Mouse (Mus musculus) heart, adult 9 months (tissue): ENCODE data around the gene Camta2.

Experiments used
- DNase-seq, 2 experiments: peaks; one replicate each; pipeline ENCODE4 v3.0.0; 2022; ENCODE audit warnings: low spot score in 2 of 2

Camta2 gene

DNA sequence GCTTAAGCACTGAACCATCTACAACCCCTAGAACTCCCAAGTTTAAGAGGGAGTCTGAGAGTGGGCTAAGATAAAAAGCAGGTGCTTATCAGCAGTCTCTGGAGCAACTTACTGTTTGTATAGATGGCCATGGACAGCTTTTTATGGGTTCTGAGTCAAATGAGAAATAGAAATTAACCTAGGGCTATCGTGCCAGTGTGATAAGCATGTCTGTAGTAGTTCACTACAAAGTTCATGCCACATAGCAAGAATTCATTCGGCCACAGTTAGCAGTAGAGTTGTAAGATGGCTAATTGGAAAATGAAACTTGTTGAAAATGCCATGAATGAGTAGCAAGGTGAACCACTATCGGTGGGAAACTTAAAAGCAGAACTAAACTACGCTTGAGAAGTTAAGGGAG lies 39.4 kb downstream of the Camta2 start:
- no peak for DNase-seq

DNA sequence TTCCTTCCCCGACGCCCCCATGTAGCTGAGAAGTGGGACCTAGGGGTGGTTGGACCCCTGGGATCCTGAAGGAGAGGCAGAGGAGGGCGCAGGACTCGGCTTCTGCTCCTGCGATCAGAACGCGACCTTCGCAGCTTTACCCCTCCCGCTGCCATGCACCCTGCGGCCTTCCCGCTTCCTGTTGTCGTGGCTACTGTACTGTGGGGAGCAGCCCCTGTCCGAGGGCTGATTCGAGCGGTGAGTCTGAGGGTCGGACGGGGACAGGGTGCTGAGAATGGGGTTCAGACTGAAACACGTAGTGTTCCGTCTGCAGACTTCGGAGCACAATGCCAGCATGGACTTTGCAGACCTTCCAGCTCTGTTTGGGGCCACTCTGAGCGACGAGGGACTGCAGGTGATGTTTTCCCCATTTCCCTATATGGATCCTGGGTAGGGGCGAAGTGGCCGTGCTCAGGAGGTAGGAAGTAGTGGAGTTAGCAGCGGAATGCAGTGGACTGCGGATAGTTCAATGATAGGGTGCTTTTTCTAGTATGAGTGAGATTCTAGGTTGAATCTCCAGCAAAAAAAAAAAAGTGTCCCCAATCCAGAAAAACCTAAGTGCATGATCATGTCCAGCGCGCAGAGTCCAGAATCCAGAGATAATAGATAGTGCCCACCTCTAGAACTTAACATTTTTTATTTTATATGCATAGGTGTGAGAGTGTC lies 40.0 kb downstream of the Camta2 start:
- peak in 1 of 2 experiments; percentile 17 for DNase-seq

- peak; percentile 95 to 97 for DNase-seq
Measured at GRCm38 (mm10) chr11:70646691-70647650, 40.9 kb downstream of the Camta2 start, which contains the start of the genes Rnf167 and Slc25a11. Gene Rnf167, plus strand, starts transcription at chr11:70647235. Gene Slc25a11, minus strand, starts transcription at chr11:70647479.

GRCm38 (mm10) chr11:70646259-70646555 lies 41.7 kb downstream of the Camta2 start:
- DNase-seq = no peak

DNA sequence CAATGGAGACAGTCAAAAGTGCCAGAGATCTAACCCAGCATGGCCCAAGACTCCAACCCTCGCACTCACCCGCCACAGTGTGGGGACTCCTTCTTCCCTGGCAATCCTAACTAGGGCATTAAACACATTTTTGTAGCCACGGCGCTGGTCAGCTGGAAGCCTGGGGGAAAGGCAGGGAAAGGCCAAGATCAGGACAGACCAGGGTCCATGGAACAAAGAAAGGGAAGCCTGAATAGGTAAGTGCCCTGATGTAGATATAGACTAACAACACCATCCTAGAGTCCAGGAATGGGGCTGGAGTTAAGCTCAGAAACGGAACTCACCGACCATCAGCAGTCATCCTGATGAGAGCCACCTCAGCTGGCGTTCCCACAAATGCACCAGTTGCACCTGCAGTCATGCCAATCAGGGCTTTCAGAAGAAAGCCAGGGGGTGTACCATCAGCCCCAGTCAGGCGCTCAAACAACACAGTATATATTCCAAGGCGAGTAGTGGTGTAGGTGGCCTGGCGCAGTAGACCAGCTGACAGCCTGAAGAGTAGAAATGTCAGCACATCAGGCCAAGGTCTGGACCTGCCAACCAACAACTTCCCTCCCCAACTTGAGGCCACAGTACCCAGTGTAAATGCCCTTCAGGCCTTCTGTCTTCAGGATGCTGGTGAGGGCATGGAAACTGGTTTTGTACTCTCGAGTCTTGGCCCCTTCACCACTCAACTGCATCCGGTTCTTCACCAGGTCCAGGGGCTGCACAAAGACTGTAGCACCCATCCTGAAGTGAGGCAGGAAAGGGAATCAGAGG lies 42.2 kb downstream of the Camta2 start:
- peak in 1 of 2 experiments; percentile 35 for DNase-seq

DNA sequence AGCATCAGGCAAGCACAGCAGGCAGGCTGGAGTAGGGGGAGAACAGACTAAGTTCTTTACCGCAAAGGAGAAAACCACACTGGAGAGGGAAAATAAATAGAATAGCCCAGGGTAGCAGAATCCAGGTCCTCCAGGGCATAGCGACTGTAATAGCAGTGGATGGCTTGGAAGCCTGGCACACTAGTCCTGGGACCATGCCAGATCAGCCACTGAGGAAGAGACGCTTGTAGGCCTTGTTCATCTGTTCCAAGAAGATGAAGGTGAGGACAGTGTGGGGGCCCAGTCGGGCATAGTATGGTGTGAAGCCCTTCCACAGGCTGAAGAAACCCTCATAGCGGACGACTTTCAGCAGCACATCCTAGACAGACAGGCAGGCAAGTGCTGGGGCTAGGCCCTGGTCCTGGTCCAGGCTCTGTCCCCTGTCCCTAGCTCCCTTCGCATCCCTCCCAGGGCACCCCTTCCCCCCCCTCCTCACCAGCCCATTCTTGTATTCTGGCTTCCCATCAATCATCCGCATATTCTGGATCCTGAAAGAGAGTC lies 43.3 kb downstream of the Camta2 start:
- DNase-seq = no peak

DNA sequence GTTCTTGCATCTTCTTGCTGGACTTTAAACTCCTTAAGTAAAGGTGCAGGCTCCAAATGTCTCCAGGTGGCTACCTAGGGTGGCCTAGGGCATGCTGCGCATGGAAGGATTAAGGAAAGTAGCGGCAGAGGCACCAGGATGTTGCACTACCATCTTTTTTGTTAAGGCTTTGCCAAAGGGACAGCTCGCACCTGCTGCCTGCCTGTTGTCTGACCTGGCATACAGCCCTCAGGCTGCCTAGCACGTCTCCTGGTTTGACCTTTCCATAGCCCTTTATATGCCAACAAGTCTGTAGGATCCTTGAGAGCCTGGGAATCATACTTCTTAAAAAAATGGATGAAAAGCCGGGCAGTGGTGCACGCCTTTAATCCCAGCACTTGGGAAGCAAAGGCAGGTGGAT lies 44.9 kb downstream of the Camta2 start:
- no peak for DNase-seq

DNA sequence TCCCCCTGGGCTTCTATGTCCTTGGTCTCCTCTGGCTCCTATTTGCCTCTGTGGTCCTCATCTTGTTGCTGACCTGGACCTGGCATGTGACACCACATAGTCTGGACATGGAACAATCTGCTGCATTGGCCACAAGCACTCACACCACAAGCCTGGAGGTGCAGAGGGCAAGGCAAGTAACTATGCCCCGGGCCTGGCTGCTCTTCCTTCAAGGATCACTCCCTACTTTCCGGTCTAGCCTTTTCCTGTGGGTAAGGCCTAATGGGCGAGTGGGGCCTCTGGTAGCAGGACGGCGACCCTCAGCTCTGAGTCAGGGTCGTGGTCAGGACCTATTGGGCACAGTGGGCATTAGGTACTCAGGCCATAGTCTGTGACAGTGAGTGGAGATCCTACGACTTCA lies 46.7 kb downstream of the Camta2 start:
- no peak for DNase-seq

- no peak for DNase-seq
Measured at GRCm38 (mm10) chr11:70639976-70640375, 47.9 kb downstream of the Camta2 start.

DNA sequence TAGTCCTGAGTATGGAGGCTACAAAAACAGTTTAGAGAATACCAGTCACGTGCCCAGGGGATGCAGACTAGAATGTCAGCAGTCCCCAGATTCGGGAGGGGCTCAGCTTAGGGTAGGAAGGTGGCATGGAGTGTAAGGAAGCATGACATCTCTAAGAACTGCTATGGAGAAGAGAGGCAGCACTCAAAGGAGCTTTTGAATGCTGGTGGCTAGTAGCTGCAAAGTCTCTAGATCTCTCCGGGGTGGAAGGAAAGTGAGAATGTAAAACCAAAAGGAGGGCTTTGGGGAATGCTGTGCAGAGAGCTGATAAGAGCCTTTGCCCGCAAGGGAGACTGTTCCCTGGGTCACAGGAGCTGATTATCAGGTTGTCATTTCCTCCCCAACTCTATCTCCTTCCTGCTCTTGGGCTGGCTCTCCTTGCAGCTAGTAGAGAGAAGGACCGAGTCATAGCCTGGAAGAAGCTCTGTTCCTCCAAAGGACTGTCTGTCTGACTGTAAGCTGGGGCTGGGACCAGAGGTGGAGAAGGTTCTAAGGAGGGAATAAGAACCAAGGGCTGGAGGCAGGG lies 49.1 kb downstream of the Camta2 start, which contains the start of gene Gp1ba:
Gene Gp1ba, plus strand, starts transcription at position 409 of the 565 bp plus-strand sequence.
- DNase-seq = no peak

- DNase-seq = no peak
Measured at GRCm38 (mm10) chr11:70638293-70638692, 49.6 kb downstream of the Camta2 start.

DNA sequence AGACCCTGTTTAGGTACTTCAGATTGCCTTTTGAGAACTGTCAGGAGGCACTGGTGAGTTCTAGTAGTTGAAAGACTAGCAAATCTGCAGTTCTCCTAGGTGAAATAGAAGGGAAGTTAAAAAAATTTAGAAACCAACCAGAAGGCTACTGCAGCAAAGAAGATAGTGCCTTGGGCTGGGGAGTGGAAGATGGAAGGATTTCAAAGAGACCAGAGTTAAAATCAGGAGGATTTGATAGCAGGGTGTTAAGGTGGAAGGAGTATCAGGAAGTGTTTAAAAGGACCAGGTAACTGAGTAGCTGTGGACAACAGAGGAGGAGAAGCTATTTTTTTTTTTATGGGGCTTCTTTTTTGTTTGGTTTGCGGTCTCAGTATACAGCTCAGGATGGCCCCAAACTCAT lies 50.1 kb downstream of the Camta2 start:
- no peak for DNase-seq

GRCm38 (mm10) chr11:70635601-70636000 lies 52.3 kb downstream of the Camta2 start:
- DNase-seq = no peak

GRCm38 (mm10) chr11:70630129-70630528 lies 57.8 kb downstream of the Camta2 start:
- DNase-seq = no peak

DNA sequence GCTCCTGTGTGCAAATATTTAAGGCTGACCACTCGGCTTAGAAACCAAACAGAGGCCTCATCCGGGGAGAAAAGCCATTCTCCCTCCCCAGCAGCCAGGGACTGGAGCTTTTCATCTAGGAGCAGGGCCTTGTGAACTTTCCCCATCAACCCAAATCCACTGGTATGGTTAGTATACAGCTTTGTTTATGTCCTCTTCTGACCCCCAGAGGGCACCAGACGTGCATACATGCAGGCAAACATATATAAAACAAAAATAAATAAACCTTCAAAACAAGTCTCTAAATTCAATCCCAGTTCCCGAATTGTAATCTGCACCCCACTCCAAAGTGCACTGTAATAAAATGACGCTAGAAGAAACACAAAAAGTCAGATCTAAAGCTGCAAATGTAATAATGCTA lies 58.3 kb downstream of the Camta2 start:
- no peak for DNase-seq

GRCm38 (mm10) chr11:70628431-70628830 lies 59.5 kb downstream of the Camta2 start:
- no peak for DNase-seq

DNA sequence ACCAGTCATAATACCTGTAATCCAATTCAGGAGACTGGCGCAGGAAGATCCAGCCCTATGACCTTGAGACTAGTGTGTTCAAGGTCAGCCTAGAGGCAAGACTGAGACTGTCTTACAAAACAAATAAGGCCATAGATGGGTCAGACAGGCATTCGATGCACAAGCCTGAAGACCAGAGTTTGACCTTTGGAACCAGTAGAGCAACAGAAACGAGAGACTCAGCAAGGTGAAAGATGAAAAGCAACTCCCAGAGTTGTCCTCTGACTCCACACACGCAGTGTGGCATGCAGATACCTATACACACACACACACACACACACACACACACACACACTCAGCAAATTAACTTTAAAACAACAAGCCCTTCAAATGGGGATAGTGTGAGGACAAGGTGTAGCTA lies 61.0 kb downstream of the Camta2 start:
- no peak for DNase-seq

- no peak for DNase-seq
Measured at GRCm38 (mm10) chr11:70625473-70625872, 62.4 kb downstream of the Camta2 start.

- no peak for DNase-seq
Measured at GRCm38 (mm10) chr11:70623053-70623742, 64.7 kb downstream of the Camta2 start.

DNA sequence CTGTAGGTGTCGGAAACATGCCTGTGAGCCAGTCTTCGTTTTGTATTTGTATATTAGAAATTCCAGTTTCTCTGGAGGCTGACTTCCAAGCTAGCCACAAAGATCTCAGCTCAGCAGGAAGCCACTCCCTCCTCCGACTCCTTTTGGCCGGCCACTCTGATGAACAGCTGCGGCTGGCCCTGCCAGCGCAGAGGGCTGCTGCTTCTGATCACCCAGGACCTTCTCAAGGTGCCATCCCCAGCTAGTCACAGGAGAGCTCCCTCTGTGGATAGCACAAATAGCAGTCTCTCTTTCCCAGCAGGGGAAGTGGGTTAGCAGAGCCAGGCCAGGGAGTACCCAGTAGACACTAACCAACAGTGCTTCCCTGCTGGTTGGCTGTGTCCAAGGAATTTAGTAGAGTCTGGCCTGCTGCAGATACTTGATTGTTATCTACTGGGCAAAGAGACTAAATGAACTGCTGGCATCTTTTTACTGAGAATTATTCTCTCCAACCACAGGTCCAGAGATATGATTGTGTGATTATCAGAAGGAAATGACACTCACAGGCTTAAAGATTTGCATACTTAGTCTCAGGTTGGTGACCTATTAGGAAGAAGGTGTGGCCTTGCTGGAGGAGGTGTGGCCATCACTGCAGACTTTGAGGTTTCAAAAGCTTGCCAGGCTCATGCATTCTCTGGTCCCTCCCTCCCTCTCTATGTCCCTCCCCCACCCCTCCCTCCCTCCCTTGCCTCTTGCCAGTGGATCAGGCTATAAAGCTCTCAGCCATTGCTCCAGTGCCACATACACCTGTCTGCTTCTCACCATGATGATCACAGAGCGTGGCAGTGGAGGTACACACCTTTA lies 65.7 kb downstream of the Camta2 start:
- no peak for DNase-seq
